8 mouse cellular contexts compared by ENCODE assay signal in genomic region chr7:109169505-109170440, GRCm38 (mm10). TPM values are rescaled to one million over a fixed set of nuclear protein-coding genes. Genes with fewer than 3 reads are reported as not detected.
DNase-seq lines count a peak whose midpoint lies in the region; ATAC-seq and TF ChIP-seq lines count a peak whose summit lies in the region.

No protein-coding gene starts in this region.

- no peak for DNase-seq in layer of hippocampus, adult 2 months (ENCODE audit: low spot score in 2 of 2)
- no peak for DNase-seq in layer of hippocampus, adult 9-11 months
- DNase-seq in adrenal gland, postnatal 25 days, result peak; percentile 43
- peak; percentile 74 for DNase-seq in hindbrain, embryonic 10.5 days (ENCODE audit: low spot score)
- DNase-seq in liver, embryonic 11.5 days (ENCODE audit: low spot score), result peak; percentile 46
- peak; percentile 43 for DNase-seq in right cerebral cortex, postnatal 14 days
- no peak for DNase-seq in layer of hippocampus, postnatal 36 days

- H3K4me1 ChIP-seq in embryonic facial prominence, embryonic 12.5 days, result peaks cover 11% of the 10 kb centered on the region; the same call in 1 of the 2 replicates
- H3K4me1 ChIP-seq in hindbrain, embryonic 10.5 days (replicated peaks), result peaks cover 62% of the 10 kb centered on the region
- H3K4me1 ChIP-seq in liver, embryonic 11.5 days (replicated peaks; ENCODE audit: control insufficient read depth, insufficient read depth, low read length), result 0 out of 2 replicates have a peak, but pooled peaks cover 3% of the 10 kb centered on the region

- peak overlapping the region; percentile 95 for H3K4me2 ChIP-seq in embryonic facial prominence, embryonic 12.5 days (replicated peaks)
- H3K4me2 ChIP-seq in liver, embryonic 11.5 days, result peak overlapping the region; percentile 81

- H3K27ac ChIP-seq in layer of hippocampus, adult 2 months, result peak overlapping the region; percentile 84
- peak overlapping the region; percentile 38 for H3K27ac ChIP-seq in embryonic facial prominence, embryonic 12.5 days
- peak overlapping the region; percentile 92 for H3K27ac ChIP-seq in hindbrain, embryonic 10.5 days
- H3K27ac ChIP-seq in liver, embryonic 11.5 days (ENCODE audit: low read depth, low read length), result no peak overlapping the region

- H3K9me3 ChIP-seq in embryonic facial prominence, embryonic 12.5 days, result no peaks in the 10 kb centered on the region
- H3K9me3 ChIP-seq in hindbrain, embryonic 10.5 days, result no peaks in the 10 kb centered on the region
- no peaks in the 10 kb centered on the region for H3K9me3 ChIP-seq in liver, embryonic 11.5 days (ENCODE audit: control insufficient read depth, low read length)

- TF ChIP-seq CTCF in layer of hippocampus, adult 2 months (conservative IDR thresholded peaks at IDR 0.05), result no peak

- no peaks in the 10 kb centered on the region for H3K36me3 ChIP-seq in embryonic facial prominence, embryonic 12.5 days
- H3K36me3 ChIP-seq in hindbrain, embryonic 10.5 days, result no peaks in the 10 kb centered on the region
- no peaks in the 10 kb centered on the region for H3K36me3 ChIP-seq in liver, embryonic 11.5 days (ENCODE audit: control insufficient read depth, insufficient read depth, low read length)

- H3K9ac ChIP-seq in embryonic facial prominence, embryonic 12.5 days, result peak overlapping the region; percentile 58
- H3K9ac ChIP-seq in liver, embryonic 11.5 days (ENCODE audit: low read depth, low read length), result peak overlapping the region; percentile 7; the same call in 1 of the 2 replicates

- ATAC-seq in embryonic facial prominence, embryonic 12.5 days (ENCODE audit: insufficient number of reproducible peaks, insufficient read depth, low FRiP score, low TSS enrichment), result 0 out of 2 replicates have a peak, but pooled peaks have one; percentile 24
- ATAC-seq in liver, embryonic 11.5 days (replicated peaks; ENCODE audit: low FRiP score), result no peak

- peaks cover 52% of the 10 kb centered on the region for H3K27me3 ChIP-seq in embryonic facial prominence, embryonic 12.5 days
- H3K27me3 ChIP-seq in hindbrain, embryonic 10.5 days (ENCODE audit: insufficient read depth, poor library complexity, severe bottlenecking), result peaks cover 65% of the 10 kb centered on the region
- H3K27me3 ChIP-seq in liver, embryonic 11.5 days (replicated peaks; ENCODE audit: control insufficient read depth, insufficient read depth, low read length), result peaks cover 71% of the 10 kb centered on the region

- H3K4me3 ChIP-seq in layer of hippocampus, adult 2 months, result peak overlapping the region; percentile 65
- peak overlapping the region; percentile 53 for H3K4me3 ChIP-seq in embryonic facial prominence, embryonic 12.5 days
- peak overlapping the region; percentile 73 for H3K4me3 ChIP-seq in hindbrain, embryonic 10.5 days
- H3K4me3 ChIP-seq in liver, embryonic 11.5 days (ENCODE audit: low read depth, low read length), result peak overlapping the region; percentile 48

- WGBS in embryonic facial prominence, embryonic 12.5 days, result under 1% methylated on average over 66 of the region's 72 CpGs
- WGBS in hindbrain, embryonic 10.5 days, result under 1% methylated on average over 72 of the region's 72 CpGs
- WGBS in liver, embryonic 11.5 days, result 1% methylated on average over 71 of the region's 72 CpGs

RNA-seq across cellular contexts. Expression of gene Lmo1, which starts 5.2 kb away (rescaled TPM):
- 10 to 100 TPM; 62.5 to 67.0 TPM for total RNA-seq in layer of hippocampus, adult 2 months (2021)
- 4.6 and 6.0 TPM in 2 replicates for total RNA-seq in adrenal gland, postnatal 25 days (2021)
- polyA plus RNA-seq in embryonic facial prominence, embryonic 12.5 days (2016; fragmentation: Nextera tagmentation; extraction: Ambion mirVana), result 20.8 and 21.0 TPM in 2 replicates
- polyA plus RNA-seq in hindbrain, embryonic 10.5 days (2016; fragmentation: Nextera tagmentation; extraction: Ambion mirVana), result 26.1 and 37.6 TPM in 2 replicates
- 5.3 and 5.6 TPM in 2 replicates for polyA plus RNA-seq in liver, embryonic 11.5 days (2014; fragmentation: Nextera tagmentation; extraction: Ambion mirVana)
- 10 to 100 TPM; 64.9 to 68.3 TPM for total RNA-seq in layer of hippocampus, postnatal 36 days (2021)

Comparison
In these comparisons a context has a peak if more than half of its experiments do, and no peak if none do; other contexts are left out.
1. DNase-seq: peak in adrenal gland, postnatal 25 days (single experiment), hindbrain, embryonic 10.5 days (single experiment), liver, embryonic 11.5 days (single experiment) and right cerebral cortex, postnatal 14 days (single experiment); none in layer of hippocampus, adult 2 months (0 of 2), layer of hippocampus, adult 9-11 months (single experiment) and layer of hippocampus, postnatal 36 days (0 of 2).
2. Peak in every context shown above with its lines, with median percentiles within 50 percentile points of each other: H3K4me3 ChIP-seq.